Mouse (Mus musculus) urinary bladder, postnatal 10 days (tissue): ENCODE data around the gene Scgb3a1.
A peak's percentile ranks its signal among the peaks of the same experiment; 100 is the strongest.

Source experiments
- DNase-seq: peaks from one replicate; pipeline ENCODE4 v3.0.0; 2022; ENCODE audit warnings: low spot score

The Scgb3a1 gene

GRCm38 (mm10) chr11:49658791-49659469, 4.5 kb upstream of the Scgb3a1 start:
- no peak for DNase-seq

- DNase-seq, result no peak
Observed at GRCm38 (mm10) chr11:49659470-49659799, 4.0 kb upstream of the Scgb3a1 start.

GRCm38 (mm10) chr11:49662292-49662780, 1.1 kb upstream of the Scgb3a1 start:
- DNase-seq, result no peak

GRCm38 (mm10) chr11:49664262-49665140, 1.1 kb downstream of the Scgb3a1 start:
- no peak for DNase-seq

- DNase-seq, result no peak
Observed at GRCm38 (mm10) chr11:49665462-49665861, 2.1 kb downstream of the Scgb3a1 start.

GRCm38 (mm10) chr11:49673433-49673832, 10.0 kb downstream of the Scgb3a1 start:
- no peak for DNase-seq

GRCm38 (mm10) chr11:49684237-49684973, 21.0 kb downstream of the Scgb3a1 start:
- DNase-seq, result no peak

GRCm38 (mm10) chr11:49695013-49695412, 31.6 kb downstream of the Scgb3a1 start:
- DNase-seq, result no peak

GRCm38 (mm10) chr11:49695695-49696094, 32.3 kb downstream of the Scgb3a1 start:
- DNase-seq, result no peak

- DNase-seq, result no peak
Observed at GRCm38 (mm10) chr11:49696472-49696871, 33.1 kb downstream of the Scgb3a1 start.

- DNase-seq, result no peak
Observed at GRCm38 (mm10) chr11:49697779-49698178, 34.4 kb downstream of the Scgb3a1 start.

- DNase-seq, result no peak
Observed at GRCm38 (mm10) chr11:49699079-49699478, 35.7 kb downstream of the Scgb3a1 start.

GRCm38 (mm10) chr11:49702014-49702413, 38.6 kb downstream of the Scgb3a1 start:
- DNase-seq, result no peak

GRCm38 (mm10) chr11:49704804-49705203, 41.4 kb downstream of the Scgb3a1 start:
- no peak for DNase-seq

GRCm38 (mm10) chr11:49707834-49708233, 44.4 kb downstream of the Scgb3a1 start:
- no peak for DNase-seq

- no peak for DNase-seq
Observed at GRCm38 (mm10) chr11:49710664-49711063, 47.3 kb downstream of the Scgb3a1 start.

GRCm38 (mm10) chr11:49711981-49712554, 48.7 kb downstream of the Scgb3a1 start:
- no peak for DNase-seq

GRCm38 (mm10) chr11:49712555-49713335, 49.3 kb downstream of the Scgb3a1 start, which contains the start of gene Cnot6:
Cnot6 (minus strand) TSS chr11:49712723.
- peak; percentile 90 for DNase-seq

GRCm38 (mm10) chr11:49713336-49714334, 50.2 kb downstream of the Scgb3a1 start:
- no peak for DNase-seq
